Mouse (Mus musculus) embryonic facial prominence, embryonic 12.5 days (tissue): ENCODE data around the gene Elf2. TPM values are rescaled to one million over a fixed set of nuclear protein-coding genes. Genes with fewer than 3 reads are reported as not detected.

ENCODE experiments used
- microRNA-seq: library from miRNA; unstranded; fragments of <30 nt; microRNA quantifications from one replicate; pipeline ENCODE4, GENCODE M21; 2017
- polyA plus RNA-seq: library from polyadenylated mRNA; unstranded; fragments of >200 nt; fragmentation: Nextera tagmentation; extraction: Ambion mirVana; gene quantifications from 2 replicates; pipeline ENCODE4 v1.2.1, GENCODE M21; 2016

The Elf2 gene
- polyA plus RNA-seq, 1 experiment from 2014 or later = 54.8 TPM

Small RNAs within 50 kb of the gene (microRNA-seq; reads per million reads assigned to microRNA genes)
- not detected for gene Gm24282

Other genes with a start within 250 kb of the Elf2 start
- 14.4 and 14.6 TPM in 2 replicates for gene Noct, start 116.2 kb downstream of the Elf2 start, polyA plus RNA-seq
- 8.6 and 12.6 TPM in 2 replicates for gene Mgarp, start 56.1 kb upstream of the Elf2 start, polyA plus RNA-seq
- gene Ndufc1, start 68.3 kb upstream of the Elf2 start, polyA plus RNA-seq = 685 and 686 TPM in 2 replicates
- gene Naa15, start 74.5 kb upstream of the Elf2 start, polyA plus RNA-seq = 58.0 and 65.4 TPM in 2 replicates
- 26.7 and 27.4 TPM in 2 replicates for gene Rab33b, start 143.3 kb upstream of the Elf2 start, polyA plus RNA-seq
- 4.6 and 4.8 TPM in 2 replicates for gene Setd7, start 220.2 kb upstream of the Elf2 start, polyA plus RNA-seq